Mouse (Mus musculus): Measurements from ENCODE around the gene Car11. TPM values are rescaled to one million over a fixed set of nuclear protein-coding genes. Genes with fewer than 3 reads are reported as not detected.
A peak's percentile ranks its signal among the peaks of the same experiment; 100 is the strongest.

Car11 gene
- polyA plus RNA-seq, 1 experiment from 2014 or later: 9.6 TPM

GRCm38 (mm10) chr7:45714630-45715089 lies 15.0 kb downstream of the Car11 start:
- Histone ChIP-seq H3K36me3 (peaks cover 31% of the 10 kb centered on the region), H3K4me1 (peaks cover 56% of the 10 kb centered on the region)
- 10% methylated on average over 14 of the region's 14 CpGs for WGBS

GRCm38 (mm10) chr7:45715090-45715708 lies 15.6 kb downstream of the Car11 start, which contains the start of gene Rpl18:
Rpl18 (plus strand) TSS chr7:45715457.
- Histone ChIP-seq H3K4me3 (replicated peaks) (peak within 1 kb of the TSS; percentile 92), H3K27me3 (replicated peaks) (no peaks in the 10 kb centered on the region), H3K9me3 (no peaks in the 10 kb centered on the region), H3K4me2 (peak within 1 kb of the TSS; percentile 76), H3K9ac (peak within 1 kb of the TSS; percentile 68; the same call in 1 of the 2 replicates), H3K36me3 (peaks cover 36% of the 10 kb centered on the region), H3K4me1 (peaks cover 61% of the 10 kb centered on the region), H3K27ac (peak within 1 kb of the TSS; percentile 94)
- peak; percentile 89 for ATAC-seq (ENCODE audit: insufficient read depth, low FRiP score, low read depth)
- 6% methylated on average over 34 of the region's 34 CpGs for WGBS

More at GRCm38 (mm10) chr7:45714630-45715089, 15.0 kb downstream of the Car11 start:
- H3K4me2 ChIP-seq: peak overlapping the region; percentile 76
- H3K27me3 ChIP-seq (replicated peaks): no peaks in the 10 kb centered on the region
- H3K4me3 ChIP-seq (replicated peaks): peak overlapping the region; percentile 92
- H3K9me3 ChIP-seq: no peaks in the 10 kb centered on the region
- H3K9ac ChIP-seq: peak overlapping the region; percentile 68; the same call in 1 of the 2 replicates
- ATAC-seq (ENCODE audit: insufficient read depth, low FRiP score, low read depth): peak; percentile 70
- H3K27ac ChIP-seq: peak overlapping the region; percentile 94

- H3K4me3 ChIP-seq (replicated peaks): peak overlapping the region; percentile 92
- WGBS: 77% methylated on average over 19 of the region's 19 CpGs
These were observed 16.3 kb downstream of the Car11 start for GRCm38 (mm10) chr7:45715741-45716459.

GRCm38 (mm10) chr7:45716460-45716857 lies 16.8 kb downstream of the Car11 start:
- H3K9ac ChIP-seq: no peak overlapping the region
- H3K27me3 ChIP-seq (replicated peaks): no peaks in the 10 kb centered on the region
- no peaks in the 10 kb centered on the region for H3K9me3 ChIP-seq
- H3K4me3 ChIP-seq (replicated peaks): peak overlapping the region; percentile 92; the same call in 1 of the 2 replicates
- peaks cover 33% of the 10 kb centered on the region for H3K36me3 ChIP-seq
- ATAC-seq (ENCODE audit: insufficient read depth, low FRiP score, low read depth): no peak
- no peak overlapping the region for H3K27ac ChIP-seq
- H3K4me2 ChIP-seq: peak overlapping the region; percentile 76
- 84% methylated on average over 3 of the region's 3 CpGs for WGBS
- peaks cover 63% of the 10 kb centered on the region for H3K4me1 ChIP-seq

More at GRCm38 (mm10) chr7:45715741-45716459, 16.3 kb downstream of the Car11 start:
- H3K4me2 ChIP-seq: peak overlapping the region; percentile 76
- H3K9ac ChIP-seq: no peak overlapping the region
- H3K27me3 ChIP-seq (replicated peaks): no peaks in the 10 kb centered on the region
- peaks cover 33% of the 10 kb centered on the region for H3K36me3 ChIP-seq
- peaks cover 58% of the 10 kb centered on the region for H3K4me1 ChIP-seq
- peak overlapping the region; percentile 94 for H3K27ac ChIP-seq
- H3K9me3 ChIP-seq: no peaks in the 10 kb centered on the region
- no peak for ATAC-seq (ENCODE audit: insufficient read depth, low FRiP score, low read depth)

GRCm38 (mm10) chr7:45716952-45717917 lies 17.6 kb downstream of the Car11 start:
- Histone ChIP-seq H3K4me2 (peak overlapping the region; percentile 76), H3K9me3 (no peaks in the 10 kb centered on the region), H3K4me1 (peaks cover 63% of the 10 kb centered on the region), H3K36me3 (peaks cover 30% of the 10 kb centered on the region), H3K27ac (peak overlapping the region; percentile 94), H3K27me3 (replicated peaks) (no peaks in the 10 kb centered on the region), H3K9ac (peak overlapping the region; percentile 70), H3K4me3 (replicated peaks) (peak overlapping the region; percentile 92)
- WGBS: 7% methylated on average over 31 of the region's 31 CpGs
- no peak; the same call in 1 of the 2 replicates for ATAC-seq (ENCODE audit: insufficient read depth, low FRiP score, low read depth)

GRCm38 (mm10) chr7:45717918-45718297 lies 18.3 kb downstream of the Car11 start, which contains the start of gene Sphk2:
Sphk2 (minus strand) TSS chr7:45718002.
- Histone ChIP-seq H3K4me1 (peaks cover 59% of the 10 kb centered on the region), H3K27ac (peak within 1 kb of the TSS; percentile 94), H3K36me3 (peaks cover 29% of the 10 kb centered on the region), H3K4me2 (peak within 1 kb of the TSS; percentile 80), H3K4me3 (replicated peaks) (peak within 1 kb of the TSS; percentile 92), H3K9ac (peak within 1 kb of the TSS; percentile 96), H3K27me3 (replicated peaks) (no peaks in the 10 kb centered on the region), H3K9me3 (no peaks in the 10 kb centered on the region)
- under 1% methylated on average over 41 of the region's 41 CpGs for WGBS
- ATAC-seq (ENCODE audit: insufficient read depth, low FRiP score, low read depth): peak; percentile 47

- ATAC-seq (ENCODE audit: insufficient read depth, low FRiP score, low read depth): no peak
- Histone ChIP-seq H3K4me2 (peak overlapping the region; percentile 80), H3K4me3 (replicated peaks) (peak overlapping the region; percentile 92), H3K9me3 (no peaks in the 10 kb centered on the region), H3K27me3 (replicated peaks) (no peaks in the 10 kb centered on the region), H3K9ac (peak overlapping the region; percentile 96), H3K36me3 (peaks cover 29% of the 10 kb centered on the region), H3K27ac (peak overlapping the region; percentile 94), H3K4me1 (peaks cover 55% of the 10 kb centered on the region)
- WGBS: under 1% methylated on average over 20 of the region's 20 CpGs
These were observed 18.7 kb downstream of the Car11 start for GRCm38 (mm10) chr7:45718331-45718730.

GRCm38 (mm10) chr7:45719180-45719579 lies 19.5 kb downstream of the Car11 start:
- Histone ChIP-seq H3K27me3 (replicated peaks) (no peaks in the 10 kb centered on the region), H3K4me2 (peak overlapping the region; percentile 80), H3K36me3 (peaks cover 35% of the 10 kb centered on the region), H3K9ac (peak overlapping the region; percentile 96), H3K9me3 (no peaks in the 10 kb centered on the region), H3K4me1 (peaks cover 47% of the 10 kb centered on the region), H3K27ac (peak overlapping the region; percentile 94), H3K4me3 (replicated peaks) (peak overlapping the region; percentile 92)
- WGBS: 69% methylated on average over 10 of the region's 10 CpGs
- no peak for ATAC-seq (ENCODE audit: insufficient read depth, low FRiP score, low read depth)

- Histone ChIP-seq H3K4me1 (peaks cover 42% of the 10 kb centered on the region), H3K36me3 (peaks cover 41% of the 10 kb centered on the region), H3K4me3 (replicated peaks) (peak overlapping the region; percentile 92; the same call in 1 of the 2 replicates), H3K27me3 (replicated peaks) (no peaks in the 10 kb centered on the region), H3K27ac (peak overlapping the region; percentile 94; the same call in 1 of the 2 replicates), H3K9ac (no peak overlapping the region), H3K4me2 (peak overlapping the region; percentile 80; the same call in 1 of the 2 replicates), H3K9me3 (no peaks in the 10 kb centered on the region)
- no peak for ATAC-seq (ENCODE audit: insufficient read depth, low FRiP score, low read depth)
- 80% methylated on average over 16 of the region's 16 CpGs for WGBS
These were observed 20.2 kb downstream of the Car11 start for GRCm38 (mm10) chr7:45719738-45720412.

GRCm38 (mm10) chr7:45720413-45721233 lies 21.0 kb downstream of the Car11 start, which contains the start of gene Fam83e:
Fam83e (plus strand) TSS chr7:45721212.
- WGBS: 71% methylated on average over 14 of the region's 14 CpGs
- Histone ChIP-seq H3K9me3 (no peaks in the 10 kb centered on the region), H3K4me3 (replicated peaks) (peak within 1 kb of the TSS; percentile 11), H3K9ac (no peak within 1 kb of the TSS), H3K4me2 (peak within 1 kb of the TSS; percentile 80), H3K27me3 (replicated peaks) (no peaks in the 10 kb centered on the region), H3K27ac (peak within 1 kb of the TSS; percentile 68), H3K36me3 (peaks cover 48% of the 10 kb centered on the region), H3K4me1 (peaks cover 38% of the 10 kb centered on the region)
- peak; percentile 83 for ATAC-seq (ENCODE audit: insufficient read depth, low FRiP score, low read depth)
